ENCODE assay signal across 25 mouse cellular contexts in genomic region chr1:86141081-86141480, GRCm38 (mm10). TPM values are rescaled to one million over a fixed set of nuclear protein-coding genes. Genes with fewer than 3 reads are reported as not detected.
DNase-seq lines count a peak whose midpoint lies in the region; ATAC-seq and TF ChIP-seq lines count a peak whose summit lies in the region.
"Had no signal": no experiment of that assay in that cellular context is flagged by ENCODE, and none has a peak within 500 bp of the region (broad histone marks: within the 10 kb centered on the region; RNA-seq: fewer than 3 reads in every experiment).

No protein-coding gene starts in this region.

- intact Hi-C loops in left cerebral cortex, postnatal 10 days (cut with DNase I): no loop called here

- no peak for TF ChIP-seq CTCF in stomach, postnatal 0 days (IDR thresholded peaks at IDR 0.05; ENCODE audit: low read depth)

- no peaks in the 10 kb centered on the region for H3K27me3 ChIP-seq in stomach, postnatal 0 days (ENCODE audit: control insufficient read depth, insufficient read depth, low read length)
- H3K27me3 ChIP-seq: CH12.LX, Patski had no signal

- no peak overlapping the region for H3K4me2 ChIP-seq in stomach, postnatal 0 days (replicated peaks; ENCODE audit: low read depth)

- WGBS in stomach, postnatal 0 days: 66% methylated on average over 3 of the region's 3 CpGs

- H3K9ac ChIP-seq in stomach, postnatal 0 days (ENCODE audit: low read length): no peak overlapping the region

- 0 out of 2 replicates have a peak, but pooled peaks have one; percentile 22 for ATAC-seq in stomach, postnatal 0 days (ENCODE audit: low FRiP score, low TSS enrichment)
- ATAC-seq: activated CD4-positive, CD25-positive, alpha-beta regulatory T cell, adult 4 months; CD4-positive, CD25-positive, alpha-beta regulatory T cell, adult 4 months; Patski had no signal

- no peaks in the 10 kb centered on the region for H3K4me1 ChIP-seq in stomach, postnatal 0 days (replicated peaks; ENCODE audit: control insufficient read depth, insufficient read depth)

- TF ChIP-seq EP300 in stomach, postnatal 0 days (optimal IDR thresholded peaks at IDR 0.05): no peak

- H3K9me3 ChIP-seq in stomach, postnatal 0 days (ENCODE audit: control insufficient read depth, low read length): no peaks in the 10 kb centered on the region
- H3K9me3 ChIP-seq: G1E had no signal

- DNase-seq in retina, adult 2 months (ENCODE audit: low read depth, low spot score): peak; percentile 32
- DNase-seq in retina, embryonic 14.5 days (ENCODE audit: low spot score): no peak
- peak; percentile 70 for DNase-seq in retina, postnatal 1 day
- DNase-seq in retina, postnatal 7 days (ENCODE audit: low read depth, low spot score): peak; percentile 64
- DNase-seq in stomach, postnatal 0 days (ENCODE audit: low spot score): no peak
- no peak for DNase-seq in left cerebral cortex, postnatal 10 days (ENCODE audit: extremely low spot score in 1 of 2, low spot score in 2 of 2)
- no peak for DNase-seq in cerebellum, adult 8-10 months
- no peak for DNase-seq in adrenal gland, adult (ENCODE audit: inconsistent age in 2 of 2, low spot score in 1 of 2)
- DNase-seq: adrenal gland, adult 2 months; adrenal gland, adult 8-10 months; adrenal gland, postnatal 10 days; adrenal gland, postnatal 14 days; adrenal gland, postnatal 25 days; adrenal gland, postnatal 36 days; B cell, adult 2 months; cerebellum, adult 11 months; cerebellum, adult 11-12 months; cerebellum, adult 18-20 months had no signal

- H3K27ac ChIP-seq in stomach, postnatal 0 days (replicated peaks): no peak overlapping the region

- peaks cover 12% of the 10 kb centered on the region for H3K36me3 ChIP-seq in stomach, postnatal 0 days (ENCODE audit: control insufficient read depth, insufficient read depth, low read length)

- H3K4me3 ChIP-seq in stomach, postnatal 0 days (ENCODE audit: low read depth, low read length): no peak overlapping the region

RNA-seq across cellular contexts. Expression of gene Gm21972, which starts 7.6 kb away (rescaled TPM):
- 0.31 TPM in 1 of 2 replicates, not detected in the other for polyA plus RNA-seq in stomach, postnatal 0 days (2015; fragmentation: Nextera tagmentation; extraction: Ambion mirVana)
- total RNA-seq in left cerebral cortex, postnatal 10 days (2021): 1 to 10 TPM in 1 of 2 experiments, not detected in 1; 6.5 TPM
- total RNA-seq: ES-E14 had no signal
- polyA plus RNA-seq: activated CD4-positive, CD25-positive, alpha-beta regulatory T cell, adult 4 months; CD4-positive, CD25-positive, alpha-beta regulatory T cell, adult 4 months had no signal

RNA-seq across cellular contexts. Expression of gene Armc9, which starts 13.5 kb away (rescaled TPM):
- 7.3 and 7.9 TPM in 2 replicates for polyA plus RNA-seq in stomach, postnatal 0 days (2015; fragmentation: Nextera tagmentation; extraction: Ambion mirVana)
- total RNA-seq in left cerebral cortex, postnatal 10 days (2021): 10 to 100 TPM; 40.7 to 45.7 TPM

RNA-seq across cellular contexts. Expression of gene Htr2b, which starts 29.3 kb away (rescaled TPM):
- 3.0 and 3.1 TPM in 2 replicates for polyA plus RNA-seq in stomach, postnatal 0 days (2015; fragmentation: Nextera tagmentation; extraction: Ambion mirVana)
- total RNA-seq in left cerebral cortex, postnatal 10 days (2021): under 1 TPM in 1 of 2 experiments, not detected in 1; 0.36 TPM
- total RNA-seq: adrenal gland, postnatal 14 days; CH12.LX had no signal
- polyA plus RNA-seq: brain, embryonic 14.5 days; G1E had no signal

Comparison
In these comparisons a context has a peak if more than half of its experiments do, and no peak if none do; other contexts are left out.
1. DNase-seq: peak in retina, adult 2 months (single experiment), retina, postnatal 1 day (single experiment) and retina, postnatal 7 days (single experiment); none in retina, embryonic 14.5 days (single experiment), stomach, postnatal 0 days (single experiment), left cerebral cortex, postnatal 10 days (0 of 2), cerebellum, adult 8-10 months (single experiment) and adrenal gland, adult (0 of 2).